Mouse (Mus musculus) brain, embryonic 14.5 days (tissue): ENCODE measurements around the gene Fam214a.

Experiments used
- CTCF ChIP-seq: fragments of 200-500 bp; IDR thresholded peaks from 2 replicates; pipeline ENCODE4 v1.5.1; 2012; ENCODE audit warnings: inconsistent platforms, mild to moderate bottlenecking, moderate library complexity, borderline replicate concordance; ENCODE audit not compliant: insufficient read depth, insufficient read length; ENCODE audit errors: extremely low read depth
- POLR2A ChIP-seq: fragments of 200-500 bp; IDR thresholded peaks from 2 replicates; pipeline ENCODE4 v1.6.1; 2012; ENCODE audit warnings: mild to moderate bottlenecking, inconsistent platforms, borderline replicate concordance; ENCODE audit not compliant: poor library complexity, insufficient read depth, insufficient read length, severe bottlenecking; ENCODE audit errors: extremely low read depth

- TF ChIP-seq POLR2A: no peak
- no peak for TF ChIP-seq CTCF
Observed at GRCm38 (mm10) chr9:74979866-74980265, 27.2 kb downstream of the Fam214a start.
